Mouse (Mus musculus) adrenal gland, adult 18-20 months (tissue): ENCODE measurements at regions not wholly inside any gene's neighbourhood (a gene's known extent, or its start where the extent isn't known, plus 50 kb on each side); places are given as distances from the start of the nearest gene placed in this dataset.

Experiments
- DNase-seq, 2 experiments: peaks; one replicate each; pipeline ENCODE4 v3.0.0; 2021 to 2022; ENCODE audit warnings: low spot score in 2 of 2

GRCm38 (mm10) chr1:137751446-137751961 is 424.0 kb downstream of the Ptprc start:
- DNase-seq, result no peak

- no peak for DNase-seq
These were observed 424.6 kb downstream of the Ptprc start for GRCm38 (mm10) chr1:137750894-137751293.

GRCm38 (mm10) chr1:137746129-137746528 is 429.4 kb downstream of the Ptprc start:
- DNase-seq, result no peak

- no peak for DNase-seq
These were observed 437.2 kb downstream of the Ptprc start for GRCm38 (mm10) chr1:137738157-137738851.

GRCm38 (mm10) chr1:137703882-137704281 is 471.6 kb downstream of the Ptprc start:
- no peak for DNase-seq

- no peak for DNase-seq
These were observed 476.6 kb downstream of the Ptprc start for GRCm38 (mm10) chr1:137698876-137699275.

- no peak for DNase-seq
These were observed 478.2 kb downstream of the Ptprc start for GRCm38 (mm10) chr1:137697289-137697688.

- no peak for DNase-seq
These were observed 478.7 kb downstream of the Ptprc start for GRCm38 (mm10) chr1:137696796-137697195.

GRCm38 (mm10) chr1:137695751-137696150 is 479.8 kb downstream of the Ptprc start:
- no peak for DNase-seq

GRCm38 (mm10) chr1:137692525-137692924 is 483.0 kb downstream of the Ptprc start:
- no peak for DNase-seq

- no peak for DNase-seq
These were observed 484.5 kb downstream of the Ptprc start for GRCm38 (mm10) chr1:137690860-137691595.

GRCm38 (mm10) chr1:137670650-137671049 is 504.9 kb downstream of the Ptprc start:
- DNase-seq, result no peak

GRCm38 (mm10) chr1:137669849-137670248 is 505.7 kb downstream of the Ptprc start:
- DNase-seq, result no peak

- no peak for DNase-seq
These were observed 517.4 kb downstream of the Ptprc start for GRCm38 (mm10) chr1:137658141-137658540.

GRCm38 (mm10) chr1:137656900-137657458 is 518.5 kb downstream of the Ptprc start:
- peak; percentile 5 to 28 for DNase-seq

- no peak for DNase-seq
These were observed 521.3 kb downstream of the Ptprc start for GRCm38 (mm10) chr1:137654171-137654570.

GRCm38 (mm10) chr1:137653495-137653894 is 522.0 kb downstream of the Ptprc start:
- no peak for DNase-seq

- DNase-seq, result no peak
These were observed 524.9 kb downstream of the Ptprc start for GRCm38 (mm10) chr1:137650629-137651028.

GRCm38 (mm10) chr1:137650082-137650481 is 525.4 kb downstream of the Ptprc start:
- no peak for DNase-seq

GRCm38 (mm10) chr1:137648832-137649231 is 526.7 kb downstream of the Ptprc start:
- DNase-seq, result no peak

GRCm38 (mm10) chr1:137644601-137645040 is 530.9 kb downstream of the Ptprc start:
- no peak for DNase-seq

GRCm38 (mm10) chr1:137643508-137643907 is 532.0 kb downstream of the Ptprc start:
- DNase-seq, result no peak
